Mouse (Mus musculus) adrenal gland, postnatal 14 days (tissue): ENCODE measurements around the gene Lrrc58. TPM values are rescaled to one million over a fixed set of nuclear protein-coding genes. Genes with fewer than 3 reads are reported as not detected.

Experiments used
- DNase-seq: peaks from one replicate; pipeline ENCODE4 v3.0.0; 2021; ENCODE audit warnings: mixed read lengths
- total RNA-seq: library from RNA; stranded (reverse); gene quantifications from 2 replicates; pipeline ENCODE4 v1.2.3, GENCODE M21; 2021

Gene Lrrc58
- total RNA-seq, 1 experiment from 2014 or later: 253 TPM

GRCm38 (mm10) chr16:37920842-37921409 is 52.7 kb downstream of the Lrrc58 start:
- DNase-seq: no peak

DNA sequence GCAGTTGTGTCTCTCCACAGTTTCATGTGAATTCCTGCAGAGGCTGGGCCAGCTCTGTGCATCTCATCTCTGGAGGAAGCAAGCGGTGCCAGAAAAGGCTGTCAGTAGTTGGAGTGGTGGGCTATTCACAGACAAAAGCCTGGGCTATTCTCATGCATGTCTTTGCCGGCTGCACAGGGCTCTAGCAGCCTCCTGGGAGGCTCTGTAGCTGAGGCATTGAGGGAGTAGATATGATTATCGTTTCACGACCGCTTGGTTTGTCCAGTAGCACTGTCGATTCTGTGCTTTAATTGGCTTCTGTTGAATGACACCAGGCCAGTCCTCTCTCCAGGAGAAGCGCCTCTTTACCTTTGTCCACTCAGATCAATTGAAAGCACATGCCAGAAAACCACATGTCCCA is 57.9 kb downstream of the Lrrc58 start:
- no peak for DNase-seq

GRCm38 (mm10) chr16:37927117-37927516 is 58.9 kb downstream of the Lrrc58 start:
- DNase-seq: no peak

DNA sequence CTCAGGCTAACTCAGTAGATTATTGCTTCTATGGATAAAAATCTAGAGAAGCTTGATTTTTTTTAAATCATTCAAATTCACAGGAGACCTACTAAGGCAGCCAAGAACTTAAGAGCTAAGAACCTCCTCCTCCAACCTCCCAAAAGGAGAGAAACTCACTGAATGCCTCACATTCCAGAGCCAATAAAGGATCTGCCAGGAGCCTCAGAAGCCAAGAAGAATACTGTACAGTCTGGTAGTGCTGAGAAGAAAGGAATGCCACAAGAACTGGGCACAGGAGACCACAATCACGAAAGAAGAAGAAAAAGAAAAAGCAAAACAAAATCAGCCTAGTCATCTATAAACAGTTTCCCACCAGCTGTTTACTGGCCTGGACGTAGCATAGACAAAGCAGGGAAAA is 60.8 kb downstream of the Lrrc58 start:
- DNase-seq: peak; percentile 15

GRCm38 (mm10) chr16:37929626-37930025 is 61.4 kb downstream of the Lrrc58 start:
- no peak for DNase-seq

GRCm38 (mm10) chr16:37934932-37935331 is 66.7 kb downstream of the Lrrc58 start:
- no peak for DNase-seq

- no peak for DNase-seq
Observed at GRCm38 (mm10) chr16:37937276-37937675, 69.1 kb downstream of the Lrrc58 start.

Other genes with a start within 250 kb of the Lrrc58 start
- gene Ndufb4, start 213.9 kb upstream of the Lrrc58 start, total RNA-seq: 181 and 184 TPM in 2 replicates
- gene Fstl1, start 91.5 kb upstream of the Lrrc58 start, total RNA-seq: 120 and 144 TPM in 2 replicates
- gene Gm36028, start 7.2 kb upstream of the Lrrc58 start, total RNA-seq: 0.34 and 0.41 TPM in 2 replicates
- 0.26 TPM in 2 replicates for gene Gpr156, start 48.1 kb downstream of the Lrrc58 start, total RNA-seq
- gene Gsk3b, start 220.6 kb downstream of the Lrrc58 start, total RNA-seq: 62.3 and 64.9 TPM in 2 replicates